Mouse (Mus musculus): ENCODE measurements at regions not wholly inside any gene's neighbourhood (a gene's known extent, or its start where the extent isn't known, plus 50 kb on each side); places are given as distances from the start of the nearest gene placed in this dataset.
A peak's percentile ranks its signal among the peaks of the same experiment; 100 is the strongest.

- ATAC-seq (ENCODE audit: insufficient number of reproducible peaks, insufficient read depth, low FRiP score, low TSS enrichment): no peak
- Histone ChIP-seq H3K9me3 (no peaks in the 10 kb centered on the region), H3K4me3 (no peak overlapping the region), H3K27ac (no peak overlapping the region), H3K4me2 (replicated peaks) (no peak overlapping the region), H3K4me1 (no peaks in the 10 kb centered on the region), H3K27me3 (no peaks in the 10 kb centered on the region), H3K36me3 (no peaks in the 10 kb centered on the region), H3K9ac (no peak overlapping the region)
- 63% methylated on average over 6 of the region's 6 CpGs for WGBS
Observed at GRCm38 (mm10) chr9:91545402-91545801, 179.8 kb upstream of the Zic1 start.

GRCm38 (mm10) chr9:91528838-91529475, 163.3 kb upstream of the Zic1 start:
- Histone ChIP-seq H3K4me2 (replicated peaks) (no peak overlapping the region), H3K4me1 (no peaks in the 10 kb centered on the region), H3K36me3 (no peaks in the 10 kb centered on the region), H3K9me3 (no peaks in the 10 kb centered on the region), H3K9ac (no peak overlapping the region), H3K4me3 (no peak overlapping the region), H3K27ac (no peak overlapping the region), H3K27me3 (no peaks in the 10 kb centered on the region)
- 67% methylated on average over 3 of the region's 3 CpGs for WGBS
- ATAC-seq (ENCODE audit: insufficient number of reproducible peaks, insufficient read depth, low FRiP score, low TSS enrichment): no peak

GRCm38 (mm10) chr9:91528388-91528787, 162.8 kb upstream of the Zic1 start:
- Histone ChIP-seq H3K36me3 (no peaks in the 10 kb centered on the region), H3K9ac (no peak overlapping the region), H3K4me3 (no peak overlapping the region), H3K27ac (no peak overlapping the region), H3K4me2 (replicated peaks) (no peak overlapping the region), H3K4me1 (no peaks in the 10 kb centered on the region), H3K9me3 (no peaks in the 10 kb centered on the region), H3K27me3 (no peaks in the 10 kb centered on the region)
- WGBS: 76% methylated on average over 5 of the region's 5 CpGs
- ATAC-seq (ENCODE audit: insufficient number of reproducible peaks, insufficient read depth, low FRiP score, low TSS enrichment): no peak

GRCm38 (mm10) chr9:91520521-91520920, 154.9 kb upstream of the Zic1 start:
- no peaks in the 10 kb centered on the region for H3K4me1 ChIP-seq
- no peaks in the 10 kb centered on the region for H3K9me3 ChIP-seq
- 52% methylated on average over 3 of the region's 3 CpGs for WGBS
- H3K27me3 ChIP-seq: no peaks in the 10 kb centered on the region
- H3K27ac ChIP-seq: no peak overlapping the region
- no peak for ATAC-seq (ENCODE audit: insufficient number of reproducible peaks, insufficient read depth, low FRiP score, low TSS enrichment)
- no peak overlapping the region for H3K4me2 ChIP-seq (replicated peaks)
- H3K36me3 ChIP-seq: no peaks in the 10 kb centered on the region
- H3K9ac ChIP-seq: no peak overlapping the region
- no peak overlapping the region for H3K4me3 ChIP-seq

GRCm38 (mm10) chr9:91509672-91510071, 144.1 kb upstream of the Zic1 start:
- WGBS: 78% methylated on average over 3 of the region's 3 CpGs
- H3K4me3 ChIP-seq: no peak overlapping the region
- H3K4me2 ChIP-seq (replicated peaks): no peak overlapping the region
- no peak overlapping the region for H3K27ac ChIP-seq
- no peak overlapping the region for H3K9ac ChIP-seq
- ATAC-seq (ENCODE audit: insufficient number of reproducible peaks, insufficient read depth, low FRiP score, low TSS enrichment): no peak
- no peaks in the 10 kb centered on the region for H3K9me3 ChIP-seq
- H3K27me3 ChIP-seq: no peaks in the 10 kb centered on the region
- no peaks in the 10 kb centered on the region for H3K36me3 ChIP-seq
- H3K4me1 ChIP-seq: no peaks in the 10 kb centered on the region

- H3K9me3 ChIP-seq: no peaks in the 10 kb centered on the region
- H3K4me1 ChIP-seq: no peaks in the 10 kb centered on the region
- 64% methylated on average over 5 of the region's 5 CpGs for WGBS
- no peak overlapping the region for H3K27ac ChIP-seq
- H3K27me3 ChIP-seq: no peaks in the 10 kb centered on the region
- no peak overlapping the region for H3K9ac ChIP-seq
- H3K36me3 ChIP-seq: no peaks in the 10 kb centered on the region
- H3K4me3 ChIP-seq: no peak overlapping the region
- ATAC-seq (ENCODE audit: insufficient number of reproducible peaks, insufficient read depth, low FRiP score, low TSS enrichment): 0 out of 2 replicates have a peak, but pooled peaks have one; percentile 56
- H3K4me2 ChIP-seq (replicated peaks): no peak overlapping the region
Observed at GRCm38 (mm10) chr9:91503657-91504329, 138.2 kb upstream of the Zic1 start.

GRCm38 (mm10) chr9:91476596-91476995, 111.0 kb upstream of the Zic1 start:
- Histone ChIP-seq H3K4me2 (replicated peaks) (no peak overlapping the region), H3K27ac (no peak overlapping the region), H3K4me1 (no peaks in the 10 kb centered on the region), H3K27me3 (no peaks in the 10 kb centered on the region), H3K9ac (no peak overlapping the region), H3K9me3 (no peaks in the 10 kb centered on the region), H3K36me3 (no peaks in the 10 kb centered on the region), H3K4me3 (no peak overlapping the region)
- no peak for ATAC-seq (ENCODE audit: insufficient number of reproducible peaks, insufficient read depth, low FRiP score, low TSS enrichment)
- WGBS: 35% methylated on average over 3 of the region's 3 CpGs

GRCm38 (mm10) chr9:91462713-91463425, 97.3 kb upstream of the Zic1 start:
- no peak overlapping the region for H3K27ac ChIP-seq
- no peak overlapping the region for H3K4me2 ChIP-seq (replicated peaks)
- H3K4me1 ChIP-seq: no peaks in the 10 kb centered on the region
- H3K9ac ChIP-seq: no peak overlapping the region
- H3K4me3 ChIP-seq: no peak overlapping the region
- no peaks in the 10 kb centered on the region for H3K9me3 ChIP-seq
- no peaks in the 10 kb centered on the region for H3K27me3 ChIP-seq
- WGBS: 79% methylated on average over 5 of the region's 5 CpGs
- no peaks in the 10 kb centered on the region for H3K36me3 ChIP-seq
- no peak for ATAC-seq (ENCODE audit: insufficient number of reproducible peaks, insufficient read depth, low FRiP score, low TSS enrichment)

GRCm38 (mm10) chr9:91459921-91460320, 94.3 kb upstream of the Zic1 start:
- Histone ChIP-seq H3K4me2 (replicated peaks) (no peak overlapping the region), H3K27ac (no peak overlapping the region), H3K9ac (no peak overlapping the region), H3K27me3 (no peaks in the 10 kb centered on the region), H3K36me3 (no peaks in the 10 kb centered on the region), H3K4me3 (no peak overlapping the region), H3K9me3 (no peaks in the 10 kb centered on the region), H3K4me1 (no peaks in the 10 kb centered on the region)
- ATAC-seq (ENCODE audit: insufficient number of reproducible peaks, insufficient read depth, low FRiP score, low TSS enrichment): no peak
- 29% methylated on average over 2 of the region's 2 CpGs for WGBS

GRCm38 (mm10) chr9:91456843-91457242, 91.2 kb upstream of the Zic1 start:
- H3K36me3 ChIP-seq: no peaks in the 10 kb centered on the region
- 71% methylated on average over 5 of the region's 5 CpGs for WGBS
- ATAC-seq (ENCODE audit: insufficient number of reproducible peaks, insufficient read depth, low FRiP score, low TSS enrichment): no peak

GRCm38 (mm10) chr9:91456253-91456823, 90.7 kb upstream of the Zic1 start:
- no peaks in the 10 kb centered on the region for H3K27me3 ChIP-seq
- H3K9ac ChIP-seq: no peak overlapping the region
- no peak overlapping the region for H3K27ac ChIP-seq
- H3K4me2 ChIP-seq (replicated peaks): no peak overlapping the region
- H3K36me3 ChIP-seq: no peaks in the 10 kb centered on the region
- WGBS: 76% methylated on average over 1 of the region's 1 CpGs
- no peak overlapping the region for H3K4me3 ChIP-seq
- ATAC-seq (ENCODE audit: insufficient number of reproducible peaks, insufficient read depth, low FRiP score, low TSS enrichment): no peak
- H3K4me1 ChIP-seq: no peaks in the 10 kb centered on the region
- no peaks in the 10 kb centered on the region for H3K9me3 ChIP-seq

More at GRCm38 (mm10) chr9:91456843-91457242, 91.2 kb upstream of the Zic1 start:
- no peak overlapping the region for H3K27ac ChIP-seq
- no peaks in the 10 kb centered on the region for H3K27me3 ChIP-seq
- H3K4me3 ChIP-seq: no peak overlapping the region
- H3K4me2 ChIP-seq (replicated peaks): no peak overlapping the region
- H3K9me3 ChIP-seq: no peaks in the 10 kb centered on the region
- no peak overlapping the region for H3K9ac ChIP-seq
- no peaks in the 10 kb centered on the region for H3K4me1 ChIP-seq

GRCm38 (mm10) chr9:91439106-91439505, 73.5 kb upstream of the Zic1 start:
- 69% methylated on average over 4 of the region's 4 CpGs for WGBS
- no peak overlapping the region for H3K4me2 ChIP-seq (replicated peaks)
- H3K4me1 ChIP-seq: no peaks in the 10 kb centered on the region
- H3K9ac ChIP-seq: no peak overlapping the region
- no peaks in the 10 kb centered on the region for H3K27me3 ChIP-seq
- H3K4me3 ChIP-seq: no peak overlapping the region
- no peak overlapping the region for H3K27ac ChIP-seq
- no peak for ATAC-seq (ENCODE audit: insufficient number of reproducible peaks, insufficient read depth, low FRiP score, low TSS enrichment)
- no peaks in the 10 kb centered on the region for H3K9me3 ChIP-seq
- H3K36me3 ChIP-seq: no peaks in the 10 kb centered on the region
